Mouse (Mus musculus) adipocyte (in vitro differentiated cells): ENCODE measurements around the gene Aig1.

Experiments used
- DNase-seq: peaks from one replicate; pipeline ENCODE4 v3.0.0-alpha.2; 2016; ENCODE audit warnings: low spot score

Gene Aig1

DNA sequence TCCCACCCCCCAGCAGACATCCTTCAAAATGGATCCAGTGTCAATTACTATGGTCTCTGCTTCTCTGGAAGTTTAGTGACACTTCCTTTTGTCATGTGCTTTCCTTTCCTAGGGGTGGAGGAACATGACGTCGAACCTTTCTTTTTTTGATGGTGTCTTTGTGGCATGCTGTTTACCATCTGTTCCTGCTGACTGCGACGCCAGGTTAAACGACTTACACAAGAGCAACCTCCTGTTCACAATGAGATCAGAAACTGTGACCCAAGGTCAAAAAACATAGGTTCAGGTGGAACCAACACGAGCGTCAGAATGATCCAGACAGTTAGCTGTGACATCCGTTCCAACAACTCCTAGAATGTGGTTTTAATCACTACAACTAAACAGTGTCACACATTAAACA, 166.7 kb downstream of the Aig1 start:
- DNase-seq = no peak

DNA sequence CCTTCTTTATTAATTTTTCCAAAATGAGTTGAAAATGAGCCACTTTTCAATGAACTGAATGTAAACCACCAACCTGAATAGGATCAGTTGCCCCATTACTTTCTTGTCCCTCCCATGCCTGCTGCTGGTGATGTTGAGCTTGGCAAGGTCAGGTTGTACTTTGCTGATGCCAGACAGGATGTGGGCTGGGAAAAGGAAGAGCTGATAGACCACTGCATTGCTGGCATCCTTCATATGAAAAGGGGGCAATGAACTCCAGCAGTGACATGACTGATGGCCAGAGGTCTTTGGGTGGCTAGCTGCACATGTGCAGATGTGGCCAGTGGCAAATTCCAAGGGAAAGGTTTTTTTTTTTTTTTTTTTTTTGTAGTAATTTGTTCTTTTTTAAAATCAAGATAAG, 172.5 kb downstream of the Aig1 start:
- no peak for DNase-seq

DNA sequence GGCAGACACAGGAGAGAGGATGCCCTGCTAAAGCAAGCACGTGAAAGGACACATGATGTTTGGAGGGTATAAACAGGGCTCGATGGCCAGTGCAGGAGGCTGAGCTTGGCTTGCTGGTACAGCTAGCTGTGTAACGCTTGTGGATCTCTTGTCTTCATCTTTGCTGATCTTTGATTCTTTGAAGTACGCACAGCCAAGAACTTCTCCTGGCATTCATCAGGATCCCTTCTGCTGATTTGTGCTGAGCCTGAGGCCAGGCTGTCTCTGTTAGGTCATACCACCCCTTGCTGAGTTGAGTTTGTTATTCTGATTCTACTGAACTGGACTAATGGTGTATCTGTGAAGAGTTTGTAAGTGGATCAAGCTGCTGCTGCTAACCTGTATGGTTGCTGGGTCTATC, 175.5 kb downstream of the Aig1 start:
- DNase-seq = no peak

DNA sequence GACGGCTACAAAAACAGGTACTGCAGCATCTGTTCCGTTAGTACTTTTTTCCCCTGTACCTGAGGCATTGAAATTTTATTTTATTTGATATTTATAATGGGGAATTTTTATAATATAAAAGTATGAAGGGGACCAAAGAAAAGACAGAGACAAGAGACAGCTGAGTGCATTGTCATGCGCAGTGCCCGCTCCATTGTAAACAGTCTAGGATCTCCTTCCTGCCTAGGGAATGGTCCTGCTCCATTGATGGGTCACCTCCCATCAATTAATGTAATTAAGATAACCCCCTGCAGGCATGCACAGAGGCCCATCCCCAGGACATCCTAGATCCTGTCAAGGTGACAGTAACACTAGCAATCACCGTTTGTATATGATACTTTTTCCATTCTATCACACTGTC, 178.0 kb downstream of the Aig1 start:
- no peak for DNase-seq

DNA sequence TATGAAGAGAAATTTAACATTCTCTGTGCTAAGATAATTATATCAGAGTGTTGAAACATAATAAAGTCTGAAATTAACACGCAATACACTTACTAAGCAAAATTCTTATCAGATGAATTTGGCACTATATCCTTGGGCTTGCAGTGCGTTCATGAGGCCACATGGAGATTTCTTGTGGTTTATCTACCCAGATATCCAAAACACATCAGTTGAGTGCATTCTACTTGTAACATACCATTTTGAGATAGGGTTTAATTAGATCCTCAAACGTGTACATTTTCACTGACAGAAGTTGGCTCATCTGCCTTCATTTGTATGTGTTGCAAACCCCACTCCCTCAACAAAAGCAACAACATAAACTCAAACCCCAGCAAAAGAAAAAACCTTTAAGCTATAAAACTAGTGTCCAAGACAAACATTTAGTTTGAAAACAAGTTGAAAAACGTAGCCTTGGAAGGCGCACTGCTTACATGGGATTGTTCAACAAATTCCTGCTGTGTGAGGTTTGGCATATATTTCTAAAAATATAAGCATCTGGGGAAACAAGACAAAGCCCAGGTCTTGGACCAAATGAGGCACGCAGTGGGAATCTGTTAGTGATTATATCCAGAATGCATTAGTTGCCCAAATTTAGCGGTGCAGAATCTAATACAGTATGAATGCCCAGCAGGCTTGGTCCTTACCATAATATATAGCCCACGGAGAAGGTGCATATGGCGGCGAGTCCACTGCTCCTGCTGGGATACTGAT, 178.8 kb downstream of the Aig1 start:
- DNase-seq = no peak

DNA sequence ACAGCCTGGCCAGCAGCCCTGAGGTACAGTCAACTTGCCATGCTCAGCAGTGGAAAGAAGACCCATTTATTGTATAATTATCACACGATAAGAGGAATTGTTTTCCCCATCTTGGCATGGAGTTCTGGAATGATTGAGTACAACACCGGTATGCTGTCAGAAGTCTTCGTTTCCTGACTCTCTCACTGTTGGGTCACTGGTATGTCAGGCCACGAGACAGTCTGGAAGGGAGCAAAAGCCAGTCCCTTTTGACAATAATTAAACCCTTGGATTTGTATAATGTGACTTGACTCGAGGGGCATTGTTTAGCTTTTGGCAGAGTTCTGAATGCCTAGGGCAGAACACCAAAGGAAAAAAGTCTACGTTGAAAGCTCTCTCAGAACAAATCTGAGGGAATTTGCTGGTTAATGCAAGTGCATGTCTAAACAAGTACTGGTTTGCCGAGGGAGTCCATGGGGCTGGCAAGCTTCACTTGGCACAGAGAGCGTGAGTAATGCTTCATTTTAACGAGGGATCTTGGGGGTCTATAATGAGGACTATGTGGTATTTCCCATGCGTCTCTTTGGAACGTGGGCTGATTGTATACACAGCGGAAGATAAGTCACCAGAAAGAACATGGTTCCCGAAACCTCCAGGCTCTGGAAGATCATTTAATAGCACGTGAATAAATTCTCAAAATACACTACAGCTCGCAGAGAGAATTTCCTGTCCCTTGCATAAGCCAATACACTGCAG, 180.2 kb downstream of the Aig1 start:
- no peak for DNase-seq

DNA sequence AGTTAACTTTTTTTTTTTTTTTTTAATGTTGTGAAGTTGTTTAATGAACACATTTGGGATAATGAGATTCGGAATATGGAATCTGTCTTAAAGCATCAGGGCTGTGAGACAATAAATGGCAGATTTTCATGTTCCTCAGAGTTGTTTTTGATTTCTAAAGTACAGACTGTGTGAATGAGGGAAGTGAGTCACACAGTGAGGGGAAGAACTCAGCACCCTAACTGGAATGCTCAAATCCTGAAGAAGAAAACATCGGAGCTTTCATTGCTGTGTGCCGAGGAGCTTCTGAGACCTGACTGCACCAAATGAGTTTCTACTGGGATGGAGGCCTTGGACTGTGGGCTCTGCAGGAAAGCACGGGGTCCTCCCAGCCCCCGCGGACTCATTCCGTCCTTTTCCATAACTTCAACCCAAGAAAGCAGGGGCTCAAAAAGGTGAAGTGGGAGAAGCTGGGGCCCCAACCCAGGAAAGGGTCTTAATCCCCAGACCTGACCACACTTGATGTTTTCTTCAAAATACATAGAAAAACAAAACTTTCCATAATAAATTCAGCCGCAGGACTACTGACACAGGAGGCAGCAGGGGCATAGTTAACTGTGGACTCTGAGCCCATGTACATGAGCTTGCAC, 181.5 kb downstream of the Aig1 start:
- no peak for DNase-seq

DNA sequence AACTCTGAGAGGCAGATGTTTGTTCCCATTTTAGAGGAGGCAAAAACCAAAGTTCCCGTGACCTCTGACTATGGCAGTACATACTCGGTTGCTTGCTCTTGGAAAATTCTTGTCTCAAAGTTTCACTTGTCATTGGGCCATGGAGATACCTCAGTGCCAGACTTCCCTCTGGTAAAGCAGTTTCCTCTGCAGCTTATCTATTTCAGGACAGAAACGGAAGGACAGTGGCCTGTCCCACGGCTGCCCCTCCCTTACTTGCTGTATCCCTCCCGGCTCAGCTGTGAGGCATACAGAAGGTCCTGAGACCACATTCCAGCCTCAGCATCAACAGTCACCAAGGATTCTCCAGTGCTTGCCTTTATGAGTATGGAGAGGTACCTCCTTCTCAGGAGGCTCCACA, 182.7 kb downstream of the Aig1 start:
- DNase-seq = no peak

DNA sequence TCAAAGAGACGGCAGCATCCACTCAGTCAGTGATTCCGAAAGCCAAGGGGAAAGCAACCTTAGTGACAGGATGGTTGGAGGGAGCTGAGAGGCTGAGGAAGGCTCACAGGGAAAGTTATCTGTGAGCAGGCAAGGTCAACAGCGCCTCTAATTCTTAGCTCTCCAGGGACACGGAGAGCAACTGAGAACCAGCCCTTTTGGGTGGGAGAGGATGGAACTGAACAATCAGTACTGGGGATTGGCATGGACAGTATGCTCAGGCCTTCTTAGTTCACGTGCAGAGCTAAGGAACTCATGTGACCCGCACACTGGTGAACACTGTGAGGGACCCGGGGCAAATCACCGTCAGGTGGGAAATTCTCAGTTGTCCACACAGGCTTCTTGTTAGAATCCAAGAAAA, 183.4 kb downstream of the Aig1 start:
- DNase-seq = no peak

DNA sequence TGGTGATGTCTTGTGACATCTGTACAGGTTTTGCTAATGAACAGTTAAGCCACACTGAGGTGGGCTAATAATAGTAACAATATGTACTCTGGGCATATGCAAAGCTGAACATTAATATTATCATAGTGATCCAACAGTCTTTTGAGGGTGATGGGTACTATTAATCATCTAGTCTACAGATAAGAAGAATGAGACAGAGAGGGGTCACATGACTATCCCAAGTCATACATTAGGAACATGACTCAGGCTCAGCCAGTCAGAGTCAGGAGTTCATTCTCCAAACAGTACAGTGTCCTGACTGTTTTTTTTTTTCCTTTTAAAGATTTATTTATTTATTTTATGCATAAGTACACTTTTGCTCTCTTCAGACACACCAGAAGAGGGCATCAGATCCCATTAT, 184.3 kb downstream of the Aig1 start:
- DNase-seq = no peak

DNA sequence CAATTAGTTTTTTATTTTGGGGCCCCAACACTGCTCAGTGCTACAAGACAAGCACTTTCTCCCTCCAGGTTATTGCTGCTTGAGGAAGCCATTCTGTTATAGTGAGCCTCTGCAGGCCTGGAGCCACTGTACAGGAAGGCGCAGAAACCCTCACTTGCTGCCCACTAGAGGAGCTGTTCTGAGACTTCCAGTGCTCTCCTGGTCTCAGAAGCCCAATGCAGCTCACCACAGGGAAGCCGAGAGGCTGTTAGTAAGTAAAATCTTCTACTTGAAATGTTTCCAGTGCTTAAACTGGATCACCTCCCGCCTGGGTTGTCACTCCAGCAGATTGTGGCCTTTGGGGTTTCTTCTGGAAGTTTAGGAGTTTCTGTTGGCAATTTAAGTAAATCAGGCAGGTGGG, 186.2 kb downstream of the Aig1 start:
- DNase-seq = no peak

DNA sequence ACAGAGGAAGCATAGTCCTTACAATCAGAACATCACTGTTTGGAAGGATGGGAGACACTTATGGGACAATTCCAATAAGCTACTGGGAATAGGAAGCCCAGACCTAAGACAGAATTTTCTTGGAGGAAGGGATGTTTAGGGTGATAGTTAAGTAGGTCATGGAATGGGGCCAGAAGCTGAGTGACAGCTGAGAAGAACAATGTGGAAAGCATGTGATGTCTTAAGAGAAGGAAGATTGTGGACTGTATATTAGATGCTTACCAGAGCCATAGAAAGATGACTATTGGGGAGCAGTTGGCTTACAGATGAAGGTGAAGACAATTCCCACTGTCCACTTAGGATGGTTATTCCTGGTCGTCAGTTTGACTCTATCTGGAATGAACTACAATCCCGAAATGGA, 191.3 kb downstream of the Aig1 start:
- peak; percentile 45 for DNase-seq

DNA sequence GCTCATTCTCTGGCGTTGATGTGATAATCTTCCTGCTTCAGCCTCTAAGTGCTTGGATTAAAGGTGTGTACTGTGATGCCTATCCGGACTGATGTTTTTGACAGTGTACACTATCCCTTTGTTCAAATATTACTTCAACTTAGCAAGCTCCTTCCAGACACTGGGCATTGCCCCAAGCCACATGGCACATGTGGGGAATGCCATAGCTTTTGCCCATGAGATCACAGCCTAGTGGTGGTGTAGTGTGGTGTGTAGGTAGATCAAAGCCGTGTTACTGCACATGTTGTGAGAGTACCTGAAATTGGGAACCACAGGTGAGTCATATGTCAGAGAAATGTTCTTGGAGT, 193.8 kb downstream of the Aig1 start:
- no peak for DNase-seq

DNA sequence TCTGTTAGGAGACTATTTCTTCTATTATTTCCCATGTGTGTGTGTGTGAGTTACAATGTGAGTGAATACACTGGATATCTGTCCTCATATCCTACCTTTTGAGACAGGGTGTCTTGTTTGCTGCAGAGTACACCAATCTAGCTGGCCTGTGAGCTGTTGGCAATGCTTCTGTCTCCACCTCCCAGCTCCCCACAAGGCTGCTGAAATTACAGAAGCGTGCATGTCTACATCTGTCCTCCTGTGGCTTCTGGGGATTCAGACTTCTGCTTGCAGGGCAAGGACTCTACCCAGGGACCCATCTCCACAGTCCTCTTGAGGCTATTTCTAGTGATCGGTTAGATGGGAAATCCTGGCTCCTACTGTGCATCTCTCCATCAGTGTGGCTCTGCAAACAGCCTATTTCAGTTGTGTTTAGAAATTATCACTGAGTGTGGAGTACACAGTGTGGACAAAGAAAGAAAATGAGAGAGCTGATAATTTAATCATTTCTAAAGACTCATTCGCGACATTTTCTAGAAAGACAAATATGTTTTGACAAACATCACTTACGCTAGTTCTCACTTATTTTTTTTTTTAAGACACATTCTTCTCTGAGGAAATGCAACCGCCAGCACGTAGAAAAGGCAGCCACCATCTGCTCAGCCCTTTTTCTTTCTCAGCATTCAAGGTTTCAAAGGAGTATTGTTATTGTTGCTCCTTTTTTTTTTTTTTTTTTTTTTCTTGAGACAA, 194.3 kb downstream of the Aig1 start:
- no peak for DNase-seq

DNA sequence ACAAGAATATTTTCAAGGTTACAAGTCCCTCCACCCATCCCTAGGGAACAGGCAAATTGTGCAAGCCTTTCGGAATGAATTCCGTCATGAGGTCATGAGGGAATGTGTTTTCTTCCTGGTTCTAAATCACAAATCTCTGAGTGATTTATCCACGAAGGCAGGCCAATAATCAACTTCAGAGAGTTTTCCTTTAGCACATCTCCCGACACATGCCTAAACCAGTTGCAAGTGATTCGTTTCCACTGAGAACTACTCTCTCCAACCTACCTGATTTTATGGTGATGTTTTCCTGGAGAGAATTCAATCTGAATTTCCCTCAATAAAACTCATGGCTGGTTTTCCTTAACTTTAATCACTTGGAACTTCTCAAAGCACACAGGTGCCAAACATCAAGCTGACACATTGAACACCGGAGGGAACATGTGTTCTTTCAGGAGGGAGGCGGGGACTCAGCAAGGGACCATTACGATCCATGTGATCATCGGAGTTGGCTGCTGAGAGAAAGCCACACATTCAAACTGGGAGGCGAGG, 201.5 kb downstream of the Aig1 start:
- DNase-seq = peak; percentile 24

DNA sequence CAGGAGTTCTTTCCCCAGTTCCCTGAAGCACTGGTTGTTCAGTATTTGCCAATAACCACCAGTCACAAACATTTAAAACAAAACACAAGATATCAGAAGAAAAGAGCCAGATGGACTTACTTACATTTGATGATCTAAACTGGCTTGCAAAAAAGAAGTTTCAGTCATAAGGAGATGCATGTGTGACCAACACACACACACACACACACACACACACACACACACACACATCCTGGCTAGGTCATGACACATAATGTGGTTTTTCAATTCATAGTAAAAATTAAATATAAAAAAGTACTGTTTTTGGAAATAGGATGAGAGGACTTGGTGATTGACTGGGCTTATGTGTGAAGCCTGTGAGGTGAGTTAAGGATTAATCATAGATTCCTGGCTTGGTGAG, 205.3 kb downstream of the Aig1 start:
- DNase-seq = no peak

DNA sequence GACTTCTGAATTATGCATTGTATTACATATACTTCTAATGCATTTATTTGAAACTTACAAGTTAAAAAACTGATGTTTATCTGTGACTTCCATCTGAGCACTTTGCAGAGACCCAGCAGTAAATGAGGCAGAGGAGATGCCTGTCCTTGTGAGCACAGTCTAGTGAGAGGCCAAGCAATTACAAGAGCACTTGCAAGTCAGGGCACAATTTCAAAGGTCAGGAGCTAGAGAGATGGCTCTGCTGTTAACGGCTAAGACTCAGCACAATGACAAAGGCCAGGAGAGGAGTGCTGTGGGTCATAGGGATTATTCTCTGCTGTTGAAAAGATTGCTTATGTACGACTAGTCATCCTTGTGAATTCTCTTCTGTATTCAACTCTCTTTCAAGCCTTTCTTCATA, 209.0 kb downstream of the Aig1 start:
- DNase-seq = no peak

DNA sequence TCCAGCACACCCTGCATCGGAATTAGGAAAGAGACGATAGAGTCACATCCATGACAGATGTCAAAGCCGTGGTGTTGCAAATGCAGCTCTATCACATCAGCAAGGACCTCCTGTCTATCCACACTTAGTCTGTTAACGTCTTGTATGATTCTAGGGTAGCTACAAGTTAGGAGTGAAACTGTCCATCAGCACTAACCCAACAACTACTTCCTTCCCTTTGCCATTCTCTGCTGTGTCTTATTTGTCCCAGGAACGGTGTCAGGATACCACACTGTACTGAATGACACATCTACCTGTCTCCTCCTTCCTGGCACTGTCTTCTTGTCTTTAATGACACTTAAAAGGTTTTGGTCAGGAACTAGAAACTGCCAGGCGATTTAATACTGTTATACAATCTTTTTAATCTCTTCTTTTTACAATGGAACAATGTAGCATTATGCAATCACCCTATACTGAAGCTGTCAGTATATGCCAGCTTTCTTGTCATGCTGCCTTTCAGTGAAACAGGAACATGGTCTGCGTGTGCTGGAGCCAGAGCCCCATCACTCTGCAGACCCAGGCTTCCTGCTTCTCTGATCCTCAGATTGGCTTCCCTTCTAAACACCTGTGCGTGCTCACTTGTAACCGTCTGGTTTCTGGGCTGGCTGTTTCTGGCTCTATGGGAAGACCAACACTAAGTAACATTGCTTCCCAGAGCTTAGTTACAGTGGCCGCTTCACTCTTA, 214.9 kb downstream of the Aig1 start:
- DNase-seq = no peak

DNA sequence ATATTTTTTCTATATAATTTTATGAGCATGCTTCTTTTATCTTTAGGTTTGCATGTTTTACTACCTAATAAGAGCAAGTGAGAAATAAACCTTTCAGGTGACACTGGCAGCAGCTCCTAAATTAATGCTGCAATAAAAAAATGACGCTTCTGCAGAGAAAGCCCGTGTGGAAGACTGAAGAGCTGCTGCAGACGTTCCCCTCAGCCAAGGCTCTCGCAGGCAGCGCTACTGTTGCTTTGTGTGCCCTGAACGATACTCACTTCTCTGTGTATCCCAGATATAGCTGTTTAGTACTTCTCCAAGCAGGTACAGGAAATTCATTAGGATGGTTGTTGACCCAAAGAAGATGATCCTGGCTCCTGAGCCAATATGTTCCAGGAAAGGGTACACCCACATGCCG, 215.5 kb downstream of the Aig1 start:
- no peak for DNase-seq

DNA sequence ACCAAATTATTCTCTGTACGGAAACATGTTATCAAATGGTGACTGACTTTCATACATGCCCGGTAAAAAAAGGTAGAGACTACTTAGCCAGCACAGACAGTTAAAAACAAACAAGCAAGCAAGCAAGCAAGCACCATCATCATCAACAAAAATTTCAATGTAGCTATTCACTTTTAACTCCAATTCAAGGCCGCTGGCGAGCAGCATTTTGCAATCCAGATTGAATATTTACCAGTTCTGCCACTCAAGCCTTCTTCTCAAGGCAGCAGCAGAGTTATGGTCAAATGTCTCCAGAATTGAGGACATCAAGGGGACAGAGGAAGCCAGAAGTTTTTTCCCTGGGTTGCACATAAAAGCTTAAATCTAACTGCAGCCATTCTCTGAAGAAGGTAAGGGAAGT, 216.7 kb downstream of the Aig1 start:
- no peak for DNase-seq

DNA sequence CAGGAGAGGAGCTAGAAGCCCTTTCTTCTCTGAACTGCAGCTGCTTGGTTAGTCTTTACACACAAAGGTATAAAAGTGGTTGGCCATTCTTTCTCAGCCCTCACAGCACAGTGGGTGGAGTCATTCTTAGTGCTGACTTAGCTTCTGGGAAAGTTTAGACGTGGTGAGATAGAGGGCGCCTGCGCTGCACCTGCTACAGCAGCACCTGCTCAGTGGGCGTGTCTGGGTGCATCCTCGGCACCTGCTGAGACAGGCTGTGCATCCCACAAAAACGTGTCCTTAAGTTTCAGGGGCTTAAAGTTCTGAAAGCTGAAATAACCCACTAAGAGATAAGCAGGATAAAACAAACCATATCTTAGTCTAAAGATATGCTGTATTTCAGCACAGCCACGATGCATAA, 227.0 kb downstream of the Aig1 start:
- DNase-seq = no peak

DNA sequence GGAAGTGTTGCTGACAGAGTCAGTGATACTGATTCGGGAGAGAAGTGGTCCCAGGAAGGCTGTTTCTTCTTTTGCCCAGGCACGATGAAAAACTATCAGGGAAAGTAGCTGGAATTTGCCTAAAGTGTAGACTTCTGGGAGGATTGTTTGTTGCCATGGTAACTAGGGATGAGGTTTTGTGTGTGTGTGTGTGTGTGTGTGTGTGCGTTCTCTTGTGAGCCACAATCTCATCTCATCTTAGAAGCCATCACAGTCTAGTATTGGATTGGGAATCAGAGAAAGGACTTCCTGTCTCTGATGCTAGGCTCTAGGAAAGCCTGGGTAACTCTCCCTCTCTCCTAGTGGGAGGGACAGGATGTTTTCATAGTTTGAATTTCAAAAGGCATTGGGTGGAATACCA, 237.0 kb downstream of the Aig1 start:
- no peak for DNase-seq
